Mouse (Mus musculus) testis, adult 2 months (tissue): ENCODE results near the gene Rab8a. TPM values are rescaled to one million over a fixed set of nuclear protein-coding genes. Genes with fewer than 3 reads are reported as not detected.
"Not testable (repeated sequence)": the region's sequence is repeated elsewhere in the genome, so short reads cannot be mapped to it uniquely, and the experiment has no call there.

Experiments
- H3K27ac ChIP-seq: fragments of 200-500 bp; 2 replicates; pipeline ENCODE4 v1.5.1; 2012; ENCODE audit warnings: low read depth, low read length; ENCODE audit not compliant: control insufficient read depth, insufficient read depth
- H3K27me3 ChIP-seq: fragments of 200-500 bp; 2 replicates; pipeline ENCODE4 v1.6.1; 2012; ENCODE audit warnings: mild to moderate bottlenecking, low read length, moderate library complexity; ENCODE audit not compliant: control insufficient read depth, insufficient read depth
- H3K36me3 ChIP-seq: fragments of 200-500 bp; 2 replicates; pipeline ENCODE4 v1.6.1; 2012; ENCODE audit warnings: mild to moderate bottlenecking, low read length; ENCODE audit not compliant: control insufficient read depth, insufficient read depth
- H3K4me1 ChIP-seq: fragments of 200-500 bp; 2 replicates; pipeline ENCODE4 v1.6.1; 2012; ENCODE audit warnings: low read length; ENCODE audit not compliant: control insufficient read depth, insufficient read depth
- H3K4me3 ChIP-seq: fragments of 200-500 bp; 2 replicates; pipeline ENCODE4 v1.5.1; 2012; ENCODE audit warnings: low read depth, mild to moderate bottlenecking, low read length, moderate library complexity, mixed read lengths; ENCODE audit not compliant: control insufficient read depth
- CTCF ChIP-seq: fragments of 200-500 bp; IDR thresholded peaks from 2 replicates; pipeline ENCODE4 v1.5.1; 2012; ENCODE audit warnings: low read depth, mild to moderate bottlenecking, inconsistent platforms, low read length, moderate library complexity; ENCODE audit not compliant: control insufficient read depth, insufficient read depth, insufficient replicate concordance
- POLR2A ChIP-seq: fragments of 200-500 bp; IDR thresholded peaks from 2 replicates; pipeline ENCODE4 v1.6.1; 2012; ENCODE audit warnings: low read depth, mild to moderate bottlenecking, inconsistent platforms, low read length, moderate library complexity; ENCODE audit not compliant: control insufficient read depth
- polyA plus RNA-seq: library from polyadenylated mRNA; depleted of rRNA; stranded (reverse); fragments of >200 nt; gene quantifications from 2 replicates; pipeline ENCODE4 v1.2.3, GENCODE M21; 2012; rRNA removed

Rab8a gene
- polyA plus RNA-seq = 33.7 and 44.0 TPM in 2 replicates

DNA sequence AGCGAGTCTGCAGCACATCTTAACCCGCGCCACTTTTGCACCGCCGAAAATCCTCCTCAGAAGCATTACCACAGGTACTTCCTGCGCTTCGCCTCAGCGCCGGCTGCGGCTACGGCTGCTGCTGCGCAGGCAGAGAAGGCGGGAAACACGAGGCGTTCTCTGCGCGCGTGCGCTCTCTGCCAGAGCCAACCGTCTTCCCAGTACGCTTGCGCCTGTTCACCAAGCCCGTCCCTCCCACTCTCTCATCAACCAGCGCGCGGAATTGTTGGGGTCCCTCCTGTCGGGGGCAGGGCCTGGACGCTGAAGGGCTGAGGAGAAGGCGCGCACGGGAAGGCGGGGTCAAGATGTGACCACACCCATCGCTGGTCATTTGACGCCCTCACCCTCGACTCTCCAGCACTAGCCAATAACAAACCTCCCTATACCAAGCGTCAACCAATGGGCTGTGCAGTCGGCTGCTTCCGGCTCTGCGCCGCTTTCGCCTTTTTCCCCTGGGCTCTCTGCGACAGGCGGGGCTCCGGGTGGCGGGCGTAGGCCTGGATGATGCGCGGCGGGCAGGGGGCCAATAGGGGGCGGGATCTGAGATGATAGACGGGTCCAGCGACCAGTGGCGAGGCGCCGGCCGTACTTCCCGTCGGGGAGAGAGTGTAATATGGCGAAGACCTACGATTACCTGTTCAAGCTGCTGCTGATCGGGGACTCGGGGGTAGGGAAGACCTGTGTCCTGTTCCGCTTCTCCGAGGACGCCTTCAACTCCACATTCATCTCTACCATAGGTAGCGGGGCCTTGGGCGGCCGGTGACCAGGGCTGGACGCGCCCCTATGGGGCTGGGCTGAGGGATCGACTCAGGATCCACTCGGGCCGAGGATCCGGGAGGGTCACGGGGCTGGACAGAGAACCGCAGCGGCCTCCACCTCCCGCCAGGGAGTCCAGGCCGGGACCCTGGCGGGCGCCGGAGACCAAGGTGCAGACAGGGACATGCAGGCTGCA lies at the start of gene Rab8a:
Gene Rab8a, plus strand, starts transcription at position 494 of the 991 bp plus-strand sequence.
- TF ChIP-seq CTCF = no peak
- TF ChIP-seq POLR2A = peak; percentile 81
- H3K36me3 ChIP-seq = no peaks in the 10 kb centered on the region
- no peaks in the 10 kb centered on the region for H3K27me3 ChIP-seq
- H3K4me3 ChIP-seq = peak within 1 kb of the TSS; percentile 100
- H3K4me1 ChIP-seq = peaks cover 12% of the 10 kb centered on the region
- peak within 1 kb of the TSS; percentile 99 for H3K27ac ChIP-seq

DNA sequence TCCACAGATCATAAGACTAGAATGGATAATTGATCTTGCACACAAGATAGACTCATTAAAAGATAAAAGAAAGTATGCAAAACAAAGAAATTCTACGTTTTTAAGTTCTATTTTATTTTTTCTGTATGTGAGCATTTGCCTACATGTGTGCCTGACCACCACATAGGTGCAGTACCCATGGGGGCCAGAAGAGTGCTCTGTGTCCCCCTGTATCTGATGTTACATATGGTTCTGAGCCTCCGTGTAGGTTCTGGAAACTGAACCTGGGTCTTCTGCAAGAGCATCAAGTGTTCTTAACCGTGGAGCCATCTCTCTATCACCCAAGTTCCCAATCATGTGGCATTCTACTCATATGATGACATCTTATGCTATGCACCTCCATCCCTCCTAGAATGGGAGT lies 48.5 kb upstream of the Rab8a start:
- H3K36me3 ChIP-seq = no peaks in the 10 kb centered on the region
- TF ChIP-seq POLR2A (no peak), CTCF (no peak)
- H3K4me3 ChIP-seq = no peak overlapping the region
- H3K27me3 ChIP-seq = no peaks in the 10 kb centered on the region
- H3K4me1 ChIP-seq = no peaks in the 10 kb centered on the region
- H3K27ac ChIP-seq = no peak overlapping the region

DNA sequence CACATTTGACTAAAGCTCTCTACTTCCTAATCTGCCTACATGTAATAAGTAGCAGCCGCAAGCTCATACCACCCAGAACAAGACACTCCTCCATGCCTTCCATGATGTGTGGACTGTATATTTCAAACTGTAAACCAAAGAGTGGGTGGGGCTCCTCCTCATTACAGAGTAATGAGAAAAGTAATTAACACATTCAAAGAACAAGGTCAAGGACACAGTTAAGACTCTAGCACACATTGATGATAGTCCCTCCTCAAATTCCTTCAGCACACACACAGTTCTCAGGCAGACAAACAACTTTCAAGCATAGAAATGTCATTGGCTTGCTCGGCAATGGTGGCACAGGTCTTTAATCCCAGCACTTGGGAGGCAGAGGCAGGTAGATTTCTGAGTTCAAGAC lies 45.8 kb upstream of the Rab8a start:
- no peak overlapping the region for H3K27ac ChIP-seq
- no peaks in the 10 kb centered on the region for H3K36me3 ChIP-seq
- H3K27me3 ChIP-seq = no peaks in the 10 kb centered on the region
- H3K4me1 ChIP-seq = no peaks in the 10 kb centered on the region
- TF ChIP-seq POLR2A (no peak), CTCF (no peak)
- H3K4me3 ChIP-seq = no peak overlapping the region

DNA sequence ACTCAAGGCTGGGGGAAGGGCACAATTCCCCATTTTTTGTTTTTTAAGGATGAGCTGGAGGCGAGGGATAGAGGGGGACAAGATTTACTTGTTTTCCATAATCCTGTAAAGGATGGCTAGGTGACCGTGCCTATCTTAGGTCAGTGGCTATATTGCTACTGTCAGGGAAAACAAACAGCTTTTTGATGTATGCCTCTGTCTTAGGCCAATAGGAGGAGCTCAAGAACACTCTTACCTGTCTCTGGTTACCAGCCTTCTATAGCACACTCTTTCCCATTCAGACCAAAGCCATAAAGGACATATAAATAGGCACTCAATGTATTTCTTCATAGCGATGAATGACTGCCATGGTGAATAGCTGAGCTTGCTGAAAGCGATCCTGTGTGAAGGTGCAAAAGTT lies 42.4 kb upstream of the Rab8a start:
- H3K36me3 ChIP-seq = no peaks in the 10 kb centered on the region
- TF ChIP-seq POLR2A = no peak
- TF ChIP-seq CTCF = no peak

DNA sequence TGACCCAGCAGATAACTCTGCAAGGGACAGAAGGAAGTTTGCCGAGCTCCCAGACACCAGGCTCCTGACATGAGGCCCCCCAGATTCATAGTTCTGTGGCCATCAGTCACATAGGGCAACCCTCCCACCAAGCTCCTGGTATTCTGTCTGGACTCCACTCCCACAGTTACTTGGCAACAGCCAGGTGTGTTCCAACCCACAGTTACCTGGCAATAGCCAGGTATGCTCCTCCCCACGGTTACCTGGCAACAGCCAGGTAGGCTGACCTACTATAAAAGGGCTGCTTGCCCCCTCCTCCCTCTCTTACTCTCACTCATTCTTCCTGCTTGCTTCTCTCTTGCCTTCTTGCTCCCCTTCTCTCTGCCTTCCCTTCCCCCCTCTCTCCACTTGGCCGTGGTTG lies 39.5 kb upstream of the Rab8a start:
- not testable (repeated sequence) for H3K4me1 ChIP-seq, H3K36me3 ChIP-seq, H3K27ac ChIP-seq, H3K27me3 ChIP-seq, H3K4me3 ChIP-seq

More for the DNA sequence above, 42.4 kb upstream of the Rab8a start:
- no peak overlapping the region for H3K27ac ChIP-seq
- no peaks in the 10 kb centered on the region for H3K27me3 ChIP-seq
- peaks cover 5% of the 10 kb centered on the region; the same call in 1 of the 2 replicates for H3K4me1 ChIP-seq
- no peak overlapping the region for H3K4me3 ChIP-seq

DNA sequence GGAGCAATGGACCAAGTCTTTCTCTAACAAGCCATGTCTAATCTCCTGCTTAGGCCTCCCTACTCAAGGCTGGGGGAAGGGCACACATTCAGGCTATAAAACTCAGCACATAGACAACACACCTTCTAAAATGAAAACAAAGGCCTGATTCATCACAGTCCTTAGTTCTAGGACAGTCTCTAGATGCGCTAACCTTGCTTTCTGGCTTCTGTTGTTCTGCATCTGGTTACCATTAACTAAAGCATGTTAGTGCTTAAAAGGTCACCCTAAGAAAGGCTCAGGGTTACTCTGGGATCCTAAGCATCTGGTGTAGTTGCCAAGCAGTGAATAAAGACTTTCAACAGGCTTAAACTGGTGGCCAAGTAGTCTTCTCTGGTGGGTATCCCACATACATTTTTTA lies 39.0 kb upstream of the Rab8a start:
- no peaks in the 10 kb centered on the region for H3K36me3 ChIP-seq
- H3K27ac ChIP-seq = no peak overlapping the region
- no peak overlapping the region for H3K4me3 ChIP-seq
- peaks cover 5% of the 10 kb centered on the region; the same call in 1 of the 2 replicates for H3K4me1 ChIP-seq
- TF ChIP-seq CTCF = no peak
- no peak for TF ChIP-seq POLR2A
- H3K27me3 ChIP-seq = no peaks in the 10 kb centered on the region

DNA sequence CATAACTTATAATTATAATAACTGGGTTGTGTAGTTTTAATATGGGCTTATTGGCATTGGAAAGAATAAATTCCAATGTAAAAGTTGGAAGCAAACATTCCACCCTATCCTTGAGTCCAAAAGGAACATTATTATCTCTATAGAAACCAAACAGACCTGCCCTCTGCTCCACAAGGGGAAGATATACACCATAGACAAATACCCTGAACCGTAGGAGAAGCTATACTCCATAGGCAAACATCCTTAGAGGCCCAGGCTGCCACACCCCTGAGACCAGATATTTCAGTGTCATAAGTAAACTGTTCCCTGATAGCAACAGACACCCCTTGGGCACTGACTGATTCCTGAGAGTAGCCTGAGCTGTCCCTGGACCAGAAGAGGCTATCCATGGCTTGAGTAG lies 33.2 kb upstream of the Rab8a start:
- no peaks in the 10 kb centered on the region for H3K27me3 ChIP-seq
- H3K4me3 ChIP-seq = no peak overlapping the region
- no peaks in the 10 kb centered on the region for H3K4me1 ChIP-seq
- no peak overlapping the region for H3K27ac ChIP-seq
- no peak for TF ChIP-seq CTCF
- no peak for TF ChIP-seq POLR2A
- H3K36me3 ChIP-seq = no peaks in the 10 kb centered on the region
